Mouse (Mus musculus): ENCODE data around the gene Klhl22. TPM values are rescaled to one million over a fixed set of nuclear protein-coding genes. Genes with fewer than 3 reads are reported as not detected.

Gene Klhl22
- polyA plus RNA-seq, 1 experiment: 72.7 TPM

DNA sequence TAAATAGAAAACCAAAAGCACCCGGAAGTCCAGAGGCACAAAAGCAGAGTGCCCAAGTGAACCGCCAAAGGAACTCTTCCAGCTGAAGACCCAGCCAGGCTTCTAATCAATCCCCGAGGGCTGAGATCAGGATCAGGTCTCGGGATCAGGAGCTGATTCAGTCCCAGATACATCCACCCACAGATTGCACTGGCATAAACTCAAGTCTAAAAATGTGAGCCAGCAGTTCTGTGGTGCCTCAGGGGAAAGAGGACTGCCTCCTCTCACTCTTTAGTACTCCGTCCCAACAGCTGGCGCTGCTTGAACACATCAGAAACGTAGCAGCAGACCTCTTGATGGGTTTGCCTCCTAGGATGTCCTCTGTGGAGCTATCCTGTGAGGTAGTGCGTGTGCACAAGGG is 57.1 kb downstream of the Klhl22 start:
- no peak for TF ChIP-seq POLR2A (IDR thresholded peaks at IDR 0.05; ENCODE audit: control insufficient read depth, extremely low read depth, insufficient read depth, low read length, poor library complexity)
- no peak for TF ChIP-seq CTCF (IDR thresholded peaks at IDR 0.05; ENCODE audit: borderline replicate concordance, control insufficient read depth, extremely low read depth, insufficient read depth, low read length, poor library complexity)
- Histone ChIP-seq H3K4me3 (ENCODE audit: control insufficient read depth, insufficient read depth, low read length) (no peak overlapping the region), H3K27ac (ENCODE audit: control insufficient read depth, insufficient read depth, low read length) (no peak overlapping the region), H3K4me1 (replicated peaks; ENCODE audit: control insufficient read depth, insufficient read depth, low read length) (peaks cover 11% of the 10 kb centered on the region), H3K36me3 (ENCODE audit: control insufficient read depth, insufficient read depth, low read length) (no peaks in the 10 kb centered on the region), H3K27me3 (ENCODE audit: control insufficient read depth, insufficient read depth, low read length) (no peaks in the 10 kb centered on the region)
- DNase-seq: no peak
- 94% methylated on average over 8 of the region's 8 CpGs for WGBS

- Histone ChIP-seq H3K27me3 (ENCODE audit: control insufficient read depth, insufficient read depth, low read length) (no peaks in the 10 kb centered on the region; the same call in 1 of the 2 replicates), H3K4me3 (ENCODE audit: control insufficient read depth, insufficient read depth, low read length) (no peak overlapping the region), H3K27ac (ENCODE audit: control insufficient read depth, insufficient read depth, low read length) (no peak overlapping the region), H3K36me3 (ENCODE audit: control insufficient read depth, insufficient read depth, low read length) (no peaks in the 10 kb centered on the region), H3K4me1 (replicated peaks; ENCODE audit: control insufficient read depth, insufficient read depth, low read length) (no peaks in the 10 kb centered on the region)
- no peak for TF ChIP-seq CTCF (IDR thresholded peaks at IDR 0.05; ENCODE audit: borderline replicate concordance, control insufficient read depth, extremely low read depth, insufficient read depth, low read length, poor library complexity)
- no peak for TF ChIP-seq POLR2A (IDR thresholded peaks at IDR 0.05; ENCODE audit: control insufficient read depth, extremely low read depth, insufficient read depth, low read length, poor library complexity)
- 95% methylated on average over 2 of the region's 2 CpGs for WGBS
- DNase-seq: no peak
Measured at GRCm38 (mm10) chr16:17826500-17826899, 67.1 kb downstream of the Klhl22 start.

- DNase-seq: no peak
- WGBS: 70% methylated on average over 2 of the region's 2 CpGs
- peaks cover 6% of the 10 kb centered on the region; the same call in 1 of the 2 replicates for H3K27me3 ChIP-seq (ENCODE audit: control insufficient read depth, insufficient read depth, low read length)
- H3K4me1 ChIP-seq (replicated peaks; ENCODE audit: control insufficient read depth, insufficient read depth, low read length): no peaks in the 10 kb centered on the region
- no peaks in the 10 kb centered on the region for H3K36me3 ChIP-seq (ENCODE audit: control insufficient read depth, insufficient read depth, low read length)
- no peak overlapping the region for H3K4me3 ChIP-seq (ENCODE audit: control insufficient read depth, insufficient read depth, low read length)
- no peak for TF ChIP-seq POLR2A (IDR thresholded peaks at IDR 0.05; ENCODE audit: control insufficient read depth, extremely low read depth, insufficient read depth, low read length, poor library complexity)
- TF ChIP-seq CTCF (IDR thresholded peaks at IDR 0.05; ENCODE audit: borderline replicate concordance, control insufficient read depth, extremely low read depth, insufficient read depth, low read length, poor library complexity): no peak
- no peak overlapping the region for H3K27ac ChIP-seq (ENCODE audit: control insufficient read depth, insufficient read depth, low read length)
Measured at GRCm38 (mm10) chr16:17828229-17828628, 68.8 kb downstream of the Klhl22 start.

- TF ChIP-seq CTCF (IDR thresholded peaks at IDR 0.05; ENCODE audit: borderline replicate concordance, control insufficient read depth, extremely low read depth, insufficient read depth, low read length, poor library complexity) (no peak), POLR2A (IDR thresholded peaks at IDR 0.05; ENCODE audit: control insufficient read depth, extremely low read depth, insufficient read depth, low read length, poor library complexity) (no peak)
- Histone ChIP-seq H3K27ac (ENCODE audit: control insufficient read depth, insufficient read depth, low read length) (no peak overlapping the region), H3K4me3 (ENCODE audit: control insufficient read depth, insufficient read depth, low read length) (no peak overlapping the region), H3K27me3 (ENCODE audit: control insufficient read depth, insufficient read depth, low read length) (peaks cover 12% of the 10 kb centered on the region), H3K36me3 (ENCODE audit: control insufficient read depth, insufficient read depth, low read length) (no peaks in the 10 kb centered on the region), H3K4me1 (replicated peaks; ENCODE audit: control insufficient read depth, insufficient read depth, low read length) (0 out of 2 replicates have a peak, but pooled peaks cover 3% of the 10 kb centered on the region)
- DNase-seq: no peak
- WGBS: 95% methylated on average over 3 of the region's 3 CpGs
Measured at GRCm38 (mm10) chr16:17828867-17829266, 69.4 kb downstream of the Klhl22 start.

- TF ChIP-seq POLR2A (IDR thresholded peaks at IDR 0.05; ENCODE audit: control insufficient read depth, extremely low read depth, insufficient read depth, low read length, poor library complexity) (no peak), CTCF (IDR thresholded peaks at IDR 0.05; ENCODE audit: borderline replicate concordance, control insufficient read depth, extremely low read depth, insufficient read depth, low read length, poor library complexity) (no peak)
- no peak for DNase-seq
- Histone ChIP-seq H3K27me3 (ENCODE audit: control insufficient read depth, insufficient read depth, low read length) (peaks cover 17% of the 10 kb centered on the region), H3K36me3 (ENCODE audit: control insufficient read depth, insufficient read depth, low read length) (no peaks in the 10 kb centered on the region), H3K4me1 (replicated peaks; ENCODE audit: control insufficient read depth, insufficient read depth, low read length) (0 out of 2 replicates have a peak, but pooled peaks cover 5% of the 10 kb centered on the region), H3K27ac (ENCODE audit: control insufficient read depth, insufficient read depth, low read length) (no peak overlapping the region), H3K4me3 (ENCODE audit: control insufficient read depth, insufficient read depth, low read length) (no peak overlapping the region)
- WGBS: 85% methylated on average over 10 of the region's 10 CpGs
Measured at GRCm38 (mm10) chr16:17830385-17831178, 71.2 kb downstream of the Klhl22 start.

DNA sequence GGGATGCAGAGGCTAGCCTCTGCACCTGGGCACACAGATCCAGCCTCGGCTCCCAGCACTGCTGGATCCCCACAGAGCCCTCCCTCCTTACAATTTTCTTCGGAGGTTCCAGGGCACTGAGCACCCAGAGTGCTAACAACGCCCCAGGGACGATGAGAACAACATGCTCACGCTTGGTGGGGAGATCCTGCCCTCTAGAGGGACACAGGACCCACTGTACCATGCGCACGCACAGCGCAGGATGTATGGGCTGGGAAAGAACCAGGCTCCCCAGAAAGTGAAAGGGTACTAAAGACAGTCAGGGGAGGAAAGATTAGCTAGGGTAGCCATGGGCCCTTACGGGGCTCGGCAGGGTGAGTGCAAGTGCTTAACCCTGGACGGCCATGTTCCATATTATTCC is 72.4 kb downstream of the Klhl22 start:
- TF ChIP-seq CTCF (IDR thresholded peaks at IDR 0.05; ENCODE audit: borderline replicate concordance, control insufficient read depth, extremely low read depth, insufficient read depth, low read length, poor library complexity) (no peak), POLR2A (IDR thresholded peaks at IDR 0.05; ENCODE audit: control insufficient read depth, extremely low read depth, insufficient read depth, low read length, poor library complexity) (no peak)
- Histone ChIP-seq H3K27ac (ENCODE audit: control insufficient read depth, insufficient read depth, low read length) (no peak overlapping the region), H3K27me3 (ENCODE audit: control insufficient read depth, insufficient read depth, low read length) (peaks cover 17% of the 10 kb centered on the region), H3K4me1 (replicated peaks; ENCODE audit: control insufficient read depth, insufficient read depth, low read length) (0 out of 2 replicates have a peak, but pooled peaks cover 5% of the 10 kb centered on the region), H3K4me3 (ENCODE audit: control insufficient read depth, insufficient read depth, low read length) (no peak overlapping the region), H3K36me3 (ENCODE audit: control insufficient read depth, insufficient read depth, low read length) (no peaks in the 10 kb centered on the region)
- no peak for DNase-seq
- 21% methylated on average over 11 of the region's 11 CpGs for WGBS

Data from thymus, adult 2 months (tissue).